Mouse (Mus musculus) CD4-positive helper T cell, adult 2 months (primary cell): ENCODE data around the gene Fes.

ENCODE experiments used
- DNase-seq: peaks from one replicate; pipeline ENCODE4 v3.0.0-alpha.2; 2012; ENCODE audit warnings: low read depth, missing footprints, low spot score

The Fes gene

GRCm38 (mm10) chr7:80346173-80346572, 41.6 kb downstream of the Fes start:
- DNase-seq, result no peak

DNA sequence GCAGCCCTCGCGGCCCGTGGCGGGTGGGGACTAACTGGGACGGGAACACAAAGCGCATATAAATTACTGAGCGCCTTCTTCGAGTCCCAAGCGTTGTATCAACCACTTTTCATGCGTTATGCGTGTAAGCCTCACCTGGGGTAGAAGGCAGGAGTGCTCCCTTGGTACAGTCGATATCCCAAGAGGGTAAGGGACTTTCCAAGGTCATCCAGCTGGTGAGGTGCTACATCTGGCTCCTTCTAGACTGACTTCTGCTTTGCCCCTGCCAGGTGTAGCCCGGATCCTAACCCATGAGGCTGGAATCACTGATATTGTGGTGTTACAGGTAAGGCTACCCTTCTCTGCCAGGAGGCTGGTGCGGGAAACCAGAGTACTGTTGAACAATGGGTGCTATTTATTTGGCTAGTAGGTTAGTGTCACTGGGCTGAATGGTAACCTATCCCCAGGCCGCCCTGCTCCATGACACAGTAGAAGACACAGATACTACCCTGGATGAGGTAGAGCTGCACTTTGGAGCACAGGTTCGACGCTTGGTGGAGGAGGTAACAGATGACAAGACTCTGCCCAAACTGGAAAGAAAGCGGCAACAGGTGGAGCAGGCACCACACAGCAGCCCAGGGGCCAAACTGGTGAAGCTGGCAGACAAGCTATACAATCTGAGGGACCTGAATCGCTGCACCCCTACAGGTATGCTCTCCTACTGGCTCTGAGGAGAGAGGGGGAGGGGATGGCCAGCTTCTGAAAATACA, 44.3 kb downstream of the Fes start:
- no peak for DNase-seq

GRCm38 (mm10) chr7:80342858-80343257, 44.9 kb downstream of the Fes start, which contains the start of gene Hddc3:
Gene Hddc3 (plus strand): TSS chr7:80343104.
- DNase-seq, result peak; percentile 96

GRCm38 (mm10) chr7:80341793-80342192, 46.0 kb downstream of the Fes start:
- DNase-seq, result no peak

DNA sequence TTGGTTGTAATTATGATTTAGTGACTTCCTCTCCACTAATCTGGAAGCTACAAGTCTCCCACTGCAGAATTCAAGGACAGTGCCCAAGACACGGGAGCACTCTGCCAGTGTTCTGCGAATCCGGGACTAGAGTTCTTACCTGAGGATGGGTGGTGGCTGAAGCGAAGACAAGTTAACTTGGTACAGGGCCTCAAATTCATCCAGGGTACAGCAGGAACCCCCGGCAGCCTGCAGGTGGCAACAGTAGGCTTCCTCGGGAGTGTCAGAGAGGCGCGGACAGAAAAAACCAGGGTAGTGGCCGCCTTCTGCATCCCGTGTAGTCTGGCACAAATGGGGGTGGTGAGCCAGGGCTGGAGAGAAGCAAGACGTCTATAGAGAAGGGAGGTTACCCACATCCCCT, 47.0 kb downstream of the Fes start, which contains the start of gene Unc45a:
Gene Unc45a, minus strand, starts transcription at position 213 of the 400 bp plus-strand sequence.
- peak; percentile 86 for DNase-seq

DNA sequence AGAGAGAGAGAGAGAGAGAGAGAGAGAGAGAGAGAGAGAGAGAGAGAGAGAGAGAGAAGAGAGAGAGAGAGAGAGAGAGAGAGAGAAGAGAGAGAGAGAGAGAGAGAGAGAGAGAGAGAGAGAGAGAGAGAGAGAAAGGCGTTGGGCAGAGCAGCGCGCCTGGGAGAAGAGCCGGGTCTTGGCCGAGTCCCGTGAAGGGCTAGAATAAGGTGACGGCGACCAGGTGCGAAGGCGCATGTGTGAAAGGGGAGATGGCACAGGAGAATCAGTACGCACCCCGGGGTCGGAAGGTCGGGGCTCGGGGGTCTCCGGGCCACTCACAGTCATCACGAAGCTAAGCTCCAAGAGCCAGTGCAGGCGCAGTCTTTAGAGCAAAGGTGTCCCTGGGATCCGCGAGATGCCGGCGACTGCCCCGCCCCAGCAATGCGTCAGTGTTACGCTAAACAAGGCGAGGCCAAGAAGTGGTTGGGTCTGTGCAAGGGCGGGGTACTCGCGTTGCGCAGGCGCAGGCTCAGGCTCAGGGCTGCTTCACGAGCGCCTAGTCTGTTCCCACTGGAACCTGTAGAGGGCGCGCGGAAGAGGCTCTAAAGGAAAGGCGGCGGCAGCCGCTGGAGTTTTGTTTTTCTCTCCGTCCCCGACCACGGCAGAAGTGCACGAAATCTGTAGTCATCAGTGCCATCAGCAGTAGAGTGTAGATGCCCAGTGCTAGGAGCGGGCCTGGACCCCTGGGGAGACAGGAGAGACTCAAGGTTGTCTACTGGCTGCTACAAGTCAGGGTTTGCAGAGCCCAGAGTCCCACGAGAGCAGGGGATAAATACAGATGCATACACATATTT, 47.7 kb downstream of the Fes start:
- DNase-seq, result peak; percentile 98

DNA sequence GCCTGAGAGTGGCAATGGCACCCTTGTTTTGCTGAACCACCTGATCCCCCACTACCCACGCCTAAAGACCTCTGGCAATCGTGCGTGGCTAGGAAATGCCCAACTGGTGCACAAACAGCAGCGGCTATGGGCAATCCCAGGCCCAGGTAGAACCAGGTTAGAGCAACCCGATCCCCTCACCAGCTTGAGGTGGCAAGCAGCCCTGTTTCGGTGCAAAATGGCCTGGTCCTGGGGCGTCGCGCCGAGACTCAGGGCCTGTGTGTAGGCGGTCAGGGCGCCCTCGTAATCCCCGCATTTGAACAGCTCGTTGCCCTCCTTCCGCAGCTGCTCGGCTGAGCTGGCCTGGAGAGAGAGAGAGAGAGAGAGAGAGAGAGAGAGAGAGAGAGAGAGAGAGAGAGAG, 48.4 kb downstream of the Fes start:
- DNase-seq, result peak; percentile 67

GRCm38 (mm10) chr7:80336932-80337331, 50.8 kb downstream of the Fes start:
- no peak for DNase-seq

GRCm38 (mm10) chr7:80334848-80335247, 52.9 kb downstream of the Fes start:
- DNase-seq, result no peak

GRCm38 (mm10) chr7:80331433-80331832, 56.3 kb downstream of the Fes start:
- no peak for DNase-seq

GRCm38 (mm10) chr7:80330278-80330677, 57.5 kb downstream of the Fes start:
- DNase-seq, result no peak
